Mouse (Mus musculus): ENCODE measurements around the gene Snrpb.

DNA sequence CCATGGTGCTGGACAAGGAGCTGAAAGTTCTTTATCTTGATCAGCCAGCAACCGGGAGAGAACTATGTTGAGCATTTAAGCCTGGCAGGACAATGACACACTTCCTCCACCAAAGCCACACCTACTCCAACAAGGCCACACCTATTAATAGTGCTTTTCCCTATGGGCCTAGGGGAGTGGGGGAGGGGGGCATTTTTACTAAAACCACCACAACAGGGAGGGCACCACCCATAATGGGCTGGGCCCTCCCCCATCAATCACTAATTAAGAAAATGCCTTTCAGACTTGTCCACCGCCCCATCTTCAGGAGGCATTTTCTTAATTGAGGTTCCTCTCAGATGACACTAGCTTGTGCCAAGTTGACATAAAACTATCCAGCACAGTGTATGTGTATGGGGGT, 28.2 kb upstream of the Snrpb start:
- TF ChIP-seq ZNF384 (IDR thresholded peaks at IDR 0.05; ENCODE audit: low read depth, low read length) (no peak), CTCF (IDR thresholded peaks at IDR 0.05 in 2 of 3, conservative IDR thresholded peaks at IDR 0.05 in 1 of 3; ENCODE audit: control insufficient read depth in 1 of 3, insufficient read depth in 1 of 3, low read depth in 2 of 3, low read length in 3 of 3, poor library complexity in 1 of 3, severe bottlenecking in 1 of 3) (no peak), TCF12 (IDR thresholded peaks at IDR 0.05; ENCODE audit: low read depth, low read length) (no peak), USF1 (IDR thresholded peaks at IDR 0.05; ENCODE audit: low read depth, low read length) (no peak), SIN3A (IDR thresholded peaks at IDR 0.05; ENCODE audit: low read length) (no peak), JUND (IDR thresholded peaks at IDR 0.05; ENCODE audit: low read depth, low read length) (no peak), ZMIZ1 (IDR thresholded peaks at IDR 0.05; ENCODE audit: low read depth, low read length) (no peak), MAX (IDR thresholded peaks at IDR 0.05; ENCODE audit: low read length) (no peak), MAFK (IDR thresholded peaks at IDR 0.05; ENCODE audit: borderline replicate concordance, low read depth, low read length) (no peak), TBP (IDR thresholded peaks at IDR 0.05; ENCODE audit: low read depth, low read length) (no peak), POLR2A (IDR thresholded peaks at IDR 0.05; ENCODE audit: control insufficient read depth in 1 of 2, insufficient read depth in 1 of 2, low read depth in 1 of 2, low read length in 2 of 2, poor library complexity in 1 of 2) (no peak), RCOR1 (IDR thresholded peaks at IDR 0.05; ENCODE audit: low read depth, low read length) (no peak), SMC3 (IDR thresholded peaks at IDR 0.05; ENCODE audit: low read depth, low read length) (no peak), RAD21 (IDR thresholded peaks at IDR 0.05; ENCODE audit: low read depth, low read length) (no peak)
